Mouse (Mus musculus) intestine, embryonic 14.5 days (tissue): ENCODE measurements around the gene Fancc. TPM values are rescaled to one million over a fixed set of nuclear protein-coding genes. Genes with fewer than 3 reads are reported as not detected.

Experiments used
- ATAC-seq: fragments of 200-750 bp; cut with Nextera tagmentation; replicated peaks from 2 replicates; pipeline ENCODE4 v1.8.0; 2017; ENCODE audit warnings: low read depth, moderate number of reproducible peaks, moderate TSS enrichment, moderate library complexity; ENCODE audit not compliant: low FRiP score, low TSS enrichment
- DNase-seq: peaks from one replicate; pipeline ENCODE4 v3.0.0-alpha.2; 2018; ENCODE audit warnings: low spot score
- H3K27ac ChIP-seq: fragments of 300-500 bp; sonication (generic); 2 replicates; pipeline ENCODE4 v1.5.1; 2014; ENCODE audit warnings: low read depth, mild to moderate bottlenecking, control low read depth
- H3K27me3 ChIP-seq: fragments of 300-500 bp; sonication (generic); replicated peaks from 2 replicates; pipeline ENCODE4 v1.6.1; 2014; ENCODE audit warnings: low read length, control low read depth; ENCODE audit not compliant: control insufficient read depth, insufficient read depth
- H3K36me3 ChIP-seq: fragments of 300-500 bp; sonication (generic); 2 replicates; pipeline ENCODE4 v1.6.1; 2014; ENCODE audit warnings: low read length, control low read depth; ENCODE audit not compliant: control insufficient read depth, insufficient read depth
- H3K4me1 ChIP-seq: fragments of 300-500 bp; sonication (generic); replicated peaks from 2 replicates; pipeline ENCODE4 v1.6.1; 2014; ENCODE audit warnings: low read length, control low read depth, mixed read lengths; ENCODE audit not compliant: control insufficient read depth, insufficient read depth
- H3K4me2 ChIP-seq: fragments of 300-500 bp; sonication (generic); 2 replicates; pipeline ENCODE4 v1.6.1; 2014; ENCODE audit warnings: low read length
- H3K4me3 ChIP-seq: fragments of 300-500 bp; sonication (generic); 2 replicates; pipeline ENCODE4 v1.5.1; 2014; ENCODE audit warnings: low read depth, low read length, control low read depth, mixed read lengths
- H3K9ac ChIP-seq: fragments of 300-500 bp; sonication (generic); 2 replicates; pipeline ENCODE4 v1.6.1; 2014; ENCODE audit warnings: mild to moderate bottlenecking, low read length
- H3K9me3 ChIP-seq: fragments of 300-500 bp; sonication (generic); 2 replicates; pipeline ENCODE4 v1.6.1; 2016; ENCODE audit warnings: low read length, control low read depth; ENCODE audit not compliant: control insufficient read depth
- WGBS: fragments of 180-500 bp; shearing (Covaris S2); extraction: QIAGEN DNeasy Blood & Tissue Kit; methylation state at CpG from one replicate; pipeline ENCODE4 v1.1.7; 2014; 5-methylcytosine and 5-hydroxymethylcytosine counted together
- microRNA counts: library from miRNA; unstranded; fragments of <30 nt; microRNA quantifications from one replicate; lab custom pipeline; 2016
- microRNA-seq: library from miRNA; unstranded; fragments of <30 nt; microRNA quantifications from one replicate; pipeline ENCODE4, GENCODE M21; 2016
- polyA plus RNA-seq: library from polyadenylated mRNA; unstranded; fragments of >200 nt; fragmentation: Nextera tagmentation; extraction: Ambion mirVana; gene quantifications from 2 replicates; pipeline ENCODE4 v1.2.1, GENCODE M21; 2014

The Fancc gene
- polyA plus RNA-seq, 1 experiment from 2014 or later, result 18.3 TPM

GRCm38 (mm10) chr13:63235551-63235950, 261.5 kb downstream of the Fancc start:
- H3K27ac ChIP-seq, result no peak overlapping the region
- H3K4me2 ChIP-seq, result no peak overlapping the region
- no peak overlapping the region for H3K4me3 ChIP-seq
- H3K36me3 ChIP-seq, result no peaks in the 10 kb centered on the region
- no peaks in the 10 kb centered on the region for H3K9me3 ChIP-seq
- no peak for ATAC-seq
- no peak overlapping the region for H3K9ac ChIP-seq
- H3K27me3 ChIP-seq, result no peaks in the 10 kb centered on the region
- WGBS, result 89% methylated on average over 3 of the region's 3 CpGs
- H3K4me1 ChIP-seq, result peaks cover 33% of the 10 kb centered on the region
- no peak for DNase-seq

MicroRNAs encoded within 50 kb of the gene (microRNA counts, 519-probe panel; counts per million panel counts)
- microRNA mmu-miR-23b (lab: Ali Mortazavi, UCI), result 4,754 counts per million, percentile 80 among the panel's probes with 10 or more counts
- microRNA mmu-miR-24 (lab: Ali Mortazavi, UCI), result 4,203 counts per million, percentile 66 among the panel's probes with 10 or more counts
- microRNA mmu-miR-27b (lab: Ali Mortazavi, UCI), result 3,712 counts per million, percentile 52 among the panel's probes with 10 or more counts

Small RNAs within 50 kb of the gene (microRNA-seq; reads per million reads assigned to microRNA genes)
- gene Mir23b (28,860 reads per million, percentile 98 among the genes with 10 or more reads in this experiment), gene Mir24-1 (not detected), gene Mir27b (3,214 reads per million, percentile 87 among the genes with 10 or more reads in this experiment), gene Mir3074-1 (not detected)

Other genes with a start within 250 kb of the Fancc start
- gene Ptch1, start 76.3 kb upstream of the Fancc start, polyA plus RNA-seq, result 62.8 and 68.0 TPM in 2 replicates